Mouse (Mus musculus): ENCODE data around the gene Aplp2. TPM values are rescaled to one million over a fixed set of nuclear protein-coding genes. Genes with fewer than 3 reads are reported as not detected.

Aplp2 gene
- total RNA-seq, 4 experiments from 2014 or later, result 531 to 605 (median 581) TPM

DNA sequence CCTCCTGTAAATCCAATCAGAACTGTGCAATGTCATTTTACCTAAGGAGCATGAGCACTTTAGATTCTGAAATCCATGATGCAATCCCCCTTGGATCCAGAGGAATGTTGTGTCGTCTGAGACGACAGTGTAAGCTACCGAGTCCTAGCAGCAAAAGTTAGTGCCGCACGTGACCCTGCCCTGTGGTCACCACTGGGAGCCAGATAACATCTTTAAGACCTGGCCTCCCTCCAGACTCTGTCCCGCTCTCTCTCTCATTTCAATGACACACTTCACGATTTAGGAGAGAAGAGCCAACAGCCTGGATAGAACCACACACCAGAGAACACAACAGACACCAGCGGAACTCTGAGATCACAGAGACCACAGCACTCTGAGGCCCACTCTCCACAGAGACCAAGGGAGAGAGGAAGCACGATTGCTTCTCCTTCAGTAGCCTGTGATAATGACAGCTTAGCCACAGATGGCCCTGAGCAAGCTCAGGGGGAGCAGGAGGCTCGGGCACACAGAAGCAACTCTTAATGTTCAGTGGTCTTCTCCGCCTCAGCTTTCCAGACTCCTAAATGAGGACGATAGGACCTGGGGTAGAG lies 83.6 kb downstream of the Aplp2 start:
- no peak for DNase-seq (ENCODE audit: low spot score in 2 of 2)

DNA sequence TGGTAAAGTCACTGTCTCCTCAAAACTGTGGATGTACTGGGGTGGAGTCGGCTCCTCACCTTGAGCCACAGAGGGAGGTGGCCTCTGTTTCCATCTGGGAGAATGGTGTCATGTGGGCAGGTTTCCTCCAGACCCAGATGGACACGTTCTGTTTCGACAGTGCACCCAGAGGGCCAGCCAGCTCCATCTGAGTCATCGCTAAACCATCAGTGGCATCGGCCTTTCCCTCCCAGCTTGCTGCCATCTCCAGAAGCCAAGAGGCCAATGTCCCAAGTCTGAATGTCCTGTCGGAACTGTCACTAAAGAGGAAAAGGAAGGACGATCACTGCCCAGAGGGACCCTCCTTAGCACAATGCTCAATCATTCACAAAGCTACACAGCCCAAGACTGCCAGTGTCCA lies 85.5 kb downstream of the Aplp2 start:
- DNase-seq (ENCODE audit: low spot score in 2 of 2), result no peak

GRCm38 (mm10) chr9:31122464-31123030 lies 89.1 kb downstream of the Aplp2 start:
- DNase-seq (ENCODE audit: low spot score in 2 of 2), result no peak

DNA sequence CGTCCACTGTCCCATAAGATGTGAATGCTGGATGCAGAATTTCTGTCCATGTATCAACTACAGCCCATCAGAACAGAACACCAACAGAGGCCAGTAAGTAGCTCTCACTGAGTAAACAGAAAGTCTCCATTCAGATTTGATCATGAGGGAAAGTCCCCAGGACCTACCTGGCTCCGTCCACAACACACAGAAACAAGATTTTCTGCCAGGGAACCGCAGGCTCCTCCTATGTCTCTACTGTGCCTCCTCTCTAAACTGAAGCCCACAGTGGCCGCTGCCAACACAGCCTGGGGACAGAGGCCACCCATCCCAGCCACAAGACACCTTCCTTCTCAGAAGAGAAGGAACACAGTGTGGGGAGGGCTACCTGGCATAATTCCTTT lies 91.1 kb downstream of the Aplp2 start:
- no peak for DNase-seq (ENCODE audit: low spot score in 2 of 2)

DNA sequence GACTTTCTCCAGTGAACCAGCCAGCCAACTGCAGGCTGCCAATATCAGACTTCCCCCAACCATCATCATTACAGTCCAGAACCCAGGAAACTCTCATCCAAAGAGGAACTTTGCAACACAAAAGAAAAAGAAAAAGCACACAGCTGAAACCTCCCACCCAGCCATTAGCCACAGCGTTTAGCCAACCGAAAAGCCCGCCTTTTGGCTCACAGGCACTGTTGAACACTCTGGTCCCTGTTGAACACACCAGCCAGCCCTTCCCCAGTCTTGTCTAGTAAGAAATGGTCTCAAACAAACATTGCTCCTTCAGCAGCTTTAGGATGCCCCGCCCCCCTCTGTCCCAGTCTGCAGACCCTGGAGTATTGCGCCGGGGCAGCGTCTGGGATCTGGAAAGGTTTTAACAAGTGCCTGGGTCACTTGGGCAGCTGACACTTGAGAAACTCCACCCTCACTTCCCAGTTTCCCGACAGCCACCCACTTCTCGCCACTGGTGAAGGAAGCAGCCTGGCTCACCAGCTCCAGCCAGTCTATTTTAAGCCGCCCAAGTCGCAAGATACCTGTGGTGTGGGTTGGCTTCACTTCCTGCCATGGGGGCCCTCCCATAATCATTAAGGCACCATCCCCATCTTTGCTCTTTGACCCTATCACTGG lies 91.6 kb downstream of the Aplp2 start:
- DNase-seq (ENCODE audit: low spot score in 2 of 2), result no peak

DNA sequence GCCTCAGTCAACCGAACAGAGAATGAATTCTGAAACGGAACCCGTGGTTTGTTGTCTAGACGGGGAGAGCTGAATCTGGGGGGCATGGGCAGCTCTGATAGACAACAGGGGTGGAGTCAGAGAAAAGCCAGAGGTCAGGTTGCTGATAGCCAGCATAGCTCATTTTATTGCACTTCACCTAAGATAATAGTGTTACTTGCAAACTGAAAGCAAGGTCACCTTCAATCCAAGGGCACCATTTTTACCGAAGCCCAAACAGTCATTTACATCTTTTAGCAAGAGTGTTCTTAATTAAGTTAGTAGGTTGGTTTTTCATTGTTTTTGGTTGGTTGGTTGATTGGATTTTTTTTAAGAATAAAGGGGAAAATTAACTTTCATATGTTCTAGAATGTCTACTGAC lies 92.2 kb downstream of the Aplp2 start:
- DNase-seq (ENCODE audit: low spot score in 2 of 2), result no peak

DNA sequence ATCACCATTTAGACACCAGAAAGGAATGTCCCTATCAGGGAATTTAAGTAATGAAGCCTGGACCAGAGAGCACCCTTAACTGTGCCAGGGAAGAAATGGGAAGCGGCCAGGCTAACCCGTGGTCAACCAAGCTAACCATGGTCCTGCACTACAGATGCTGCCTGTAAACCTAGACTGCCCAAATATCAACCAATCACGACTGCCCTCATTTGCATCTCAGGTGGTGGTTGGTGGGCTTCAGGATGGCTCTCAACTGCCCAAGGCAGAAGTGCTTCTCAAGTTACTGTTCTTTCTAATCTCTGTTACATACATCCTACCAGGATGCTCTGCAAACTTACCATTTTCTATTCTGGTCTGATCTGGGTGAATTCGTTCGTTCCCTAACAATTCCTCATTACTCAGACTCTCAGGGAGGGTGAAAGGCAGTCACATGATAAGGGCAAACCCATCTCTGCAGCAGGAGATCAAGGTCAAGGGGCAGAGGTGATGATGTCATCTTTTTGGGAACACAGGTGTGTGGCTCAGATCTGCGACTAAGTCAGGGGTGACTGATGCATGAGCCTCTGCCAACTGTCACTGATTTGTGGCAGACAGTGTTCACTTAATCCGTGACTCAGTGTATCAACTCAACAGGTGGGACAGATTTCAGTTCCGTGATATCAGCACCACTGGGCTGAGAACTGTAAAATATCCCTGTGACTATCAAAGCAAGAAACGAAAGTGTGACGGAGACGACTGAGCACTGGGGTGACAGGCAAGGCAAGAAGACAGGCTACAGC lies 92.9 kb downstream of the Aplp2 start:
- no peak for DNase-seq (ENCODE audit: low spot score in 2 of 2)

GRCm38 (mm10) chr9:31117488-31117887 lies 94.1 kb downstream of the Aplp2 start:
- no peak for DNase-seq (ENCODE audit: low spot score in 2 of 2)

GRCm38 (mm10) chr9:31117088-31117487 lies 94.5 kb downstream of the Aplp2 start:
- DNase-seq (ENCODE audit: low spot score in 2 of 2), result no peak

GRCm38 (mm10) chr9:31115586-31115985 lies 96.0 kb downstream of the Aplp2 start:
- no peak for DNase-seq (ENCODE audit: low spot score in 2 of 2)

GRCm38 (mm10) chr9:31108464-31108863 lies 103.2 kb downstream of the Aplp2 start:
- DNase-seq (ENCODE audit: low spot score in 2 of 2), result no peak

Other genes with a start within 250 kb of the Aplp2 start
- 10 to 100 TPM; 35.5 to 49.7 (median 40.8) TPM for gene Zbtb44, start 181.2 kb downstream of the Aplp2 start, total RNA-seq (2022)
- 1 to 10 TPM in 3 of 4 experiments, under 1 TPM in 1; 0.96 to 9.2 (median 4.0) TPM for gene St14, start 80.0 kb downstream of the Aplp2 start, total RNA-seq (2022)
- 10 to 100 TPM; 16.5 to 20.0 (median 17.2) TPM for gene Prdm10, start 68.7 kb upstream of the Aplp2 start, total RNA-seq (2022)
- gene Nfrkb, start 174.4 kb upstream of the Aplp2 start, total RNA-seq (2022), result 10 to 100 TPM; 27.6 to 30.4 (median 29.2) TPM

Measured in left cerebral cortex, adult 8-10 months (tissue).